Mouse (Mus musculus) heart, postnatal 25 days (tissue): ENCODE measurements around the gene Fam47e. TPM values are rescaled to one million over a fixed set of nuclear protein-coding genes. Genes with fewer than 3 reads are reported as not detected.
A peak's percentile ranks its signal among the peaks of the same experiment; 100 is the strongest.

Experiments used
- DNase-seq: peaks from one replicate; pipeline ENCODE4 v3.0.0; 2022; ENCODE audit warnings: low spot score
- intact Hi-C: fragments of 180-260 bp; cut with DNase I; formaldehyde crosslinking; loops from one replicate; pipeline ENCODE4 v1.15.1; 2025
- total RNA-seq, 2 experiments: library from RNA; stranded (reverse); gene quantifications; 2 replicates each; pipeline ENCODE4 v1.2.3; 2021

The Fam47e gene
- total RNA-seq, 2 experiments from 2014 or later, result not detected

DNA sequence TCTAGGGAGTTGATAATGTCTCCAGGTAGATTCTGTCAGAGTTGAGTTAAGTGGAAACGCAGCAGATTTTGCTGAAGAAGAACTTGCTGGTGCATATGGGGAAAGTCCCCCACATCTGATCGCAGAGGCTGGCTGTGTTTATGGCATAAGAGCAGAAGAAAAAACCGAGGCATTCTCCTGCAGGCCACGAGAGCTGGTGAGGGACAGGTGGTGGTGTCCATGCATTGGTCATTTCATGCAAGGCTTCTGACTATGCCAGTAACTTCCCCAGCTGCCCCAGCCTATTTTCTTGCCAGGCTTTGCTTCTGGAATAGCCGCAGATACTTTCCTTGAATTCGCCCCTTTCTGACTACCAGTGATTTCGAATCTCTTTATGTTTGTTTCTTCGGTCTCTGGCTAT, 42.0 kb downstream of the Fam47e start:
- DNase-seq, result no peak
- intact Hi-C loops, result no loop called here

DNA sequence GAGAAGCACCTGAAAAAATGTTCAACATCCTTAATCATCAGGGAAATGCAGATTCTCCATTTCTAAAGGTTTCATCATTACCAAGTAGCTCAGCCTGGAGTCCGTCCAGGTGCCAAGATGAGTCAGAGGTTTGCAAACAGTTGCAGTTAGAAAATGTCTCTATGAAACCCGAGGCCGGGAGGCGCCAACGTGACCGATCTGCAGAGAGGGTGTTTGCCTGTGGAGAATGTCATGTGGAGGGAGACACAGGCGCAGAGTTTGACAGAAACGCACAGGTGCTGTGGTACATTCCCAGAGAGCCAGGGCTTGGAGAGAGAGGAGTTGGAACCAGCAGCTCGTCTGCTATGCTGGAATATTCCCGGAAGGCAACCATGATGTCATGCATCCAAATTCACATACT, 44.2 kb downstream of the Fam47e start:
- intact Hi-C loops, result no loop called here
- DNase-seq, result no peak

DNA sequence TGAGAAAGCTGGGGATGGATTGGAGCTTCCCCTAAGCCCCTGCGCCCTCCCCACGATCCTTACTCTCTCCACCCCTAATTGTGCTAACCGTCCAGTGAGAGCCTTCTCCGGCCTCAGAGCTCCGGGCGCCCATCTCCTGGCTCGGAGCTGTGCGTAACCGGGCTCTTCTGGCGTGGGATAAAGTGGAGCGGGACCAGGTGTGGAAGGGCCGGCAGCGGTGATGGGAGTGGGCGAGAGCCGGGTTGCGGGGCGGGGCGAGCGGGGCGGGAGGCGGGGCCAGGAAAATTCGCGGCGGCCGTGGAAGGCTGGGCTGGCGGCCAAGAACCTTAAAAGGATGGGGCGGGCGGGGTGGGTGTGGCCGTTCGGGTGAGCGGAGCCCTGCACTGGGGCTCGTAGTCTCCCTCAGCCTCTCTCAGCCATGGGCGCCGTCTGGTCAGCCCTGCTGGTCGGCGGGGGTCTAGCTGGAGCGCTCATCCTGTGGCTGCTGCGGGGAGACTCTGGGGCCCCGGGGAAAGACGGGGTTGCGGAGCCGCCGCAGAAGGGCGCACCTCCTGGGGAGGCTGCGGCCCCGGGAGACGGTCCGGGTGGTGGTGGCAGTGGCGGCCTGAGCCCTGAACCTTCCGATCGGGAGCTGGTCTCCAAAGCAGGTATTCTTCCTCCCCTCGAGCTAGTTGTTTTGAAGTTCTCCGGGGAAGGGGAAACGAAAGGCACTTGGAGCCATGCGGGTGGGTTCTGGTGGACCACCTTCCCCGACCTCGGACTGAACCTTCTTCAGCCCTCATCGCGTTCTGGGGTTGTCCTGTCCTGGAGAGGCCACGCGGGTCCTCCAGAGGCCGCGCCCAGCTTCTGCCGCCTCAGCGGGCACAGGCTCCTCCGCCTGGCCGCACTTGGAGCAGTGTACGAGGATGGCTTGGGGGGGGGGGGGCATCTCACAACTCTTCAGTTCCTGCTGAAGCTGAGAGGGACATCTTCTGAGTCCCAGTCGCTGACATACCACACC, 48.1 kb downstream of the Fam47e start, which contains the start of gene Stbd1:
Stbd1 (plus strand) TSS at position 351 of the 1,000 bp plus-strand sequence.
- peak; percentile 9 for DNase-seq
- intact Hi-C loops, result no loop called here

DNA sequence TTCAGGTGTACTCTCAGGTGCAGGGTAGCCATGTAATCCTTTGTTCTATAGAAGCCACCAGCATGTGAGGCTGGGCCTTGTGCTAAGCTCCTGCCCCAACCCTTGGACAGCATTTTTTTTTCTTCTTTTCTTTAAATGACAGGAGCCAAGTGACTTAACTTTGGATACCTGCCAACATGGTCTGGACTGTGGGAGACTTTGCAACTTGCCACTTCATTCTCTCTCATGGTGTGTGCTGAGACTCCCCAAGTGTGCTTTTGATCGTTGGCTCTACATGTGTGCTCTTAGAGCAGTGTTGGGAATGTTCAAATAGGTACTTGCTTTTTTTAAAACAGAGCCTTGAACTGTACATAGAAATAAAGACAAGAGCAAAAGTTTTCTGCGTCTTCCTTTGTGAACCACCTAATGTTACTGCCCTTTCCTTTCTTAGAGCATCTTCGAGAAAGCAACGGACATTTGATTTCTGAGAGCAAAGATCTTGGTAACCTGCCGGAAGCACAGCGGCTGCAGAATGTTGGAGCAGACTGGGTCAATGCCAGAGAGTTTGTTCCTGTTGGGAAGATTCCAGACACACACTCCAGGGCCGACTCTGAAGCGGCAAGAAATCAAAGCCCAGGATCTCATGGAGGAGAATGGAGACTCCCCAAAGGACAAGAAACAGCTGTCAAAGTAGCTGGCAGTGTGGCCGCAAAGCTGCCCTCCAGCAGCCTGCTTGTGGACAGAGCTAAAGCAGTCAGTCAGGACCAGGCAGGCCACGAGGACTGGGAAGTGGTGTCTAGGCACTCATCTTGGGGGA, 49.8 kb downstream of the Fam47e start:
- intact Hi-C loops, result no loop called here

DNA sequence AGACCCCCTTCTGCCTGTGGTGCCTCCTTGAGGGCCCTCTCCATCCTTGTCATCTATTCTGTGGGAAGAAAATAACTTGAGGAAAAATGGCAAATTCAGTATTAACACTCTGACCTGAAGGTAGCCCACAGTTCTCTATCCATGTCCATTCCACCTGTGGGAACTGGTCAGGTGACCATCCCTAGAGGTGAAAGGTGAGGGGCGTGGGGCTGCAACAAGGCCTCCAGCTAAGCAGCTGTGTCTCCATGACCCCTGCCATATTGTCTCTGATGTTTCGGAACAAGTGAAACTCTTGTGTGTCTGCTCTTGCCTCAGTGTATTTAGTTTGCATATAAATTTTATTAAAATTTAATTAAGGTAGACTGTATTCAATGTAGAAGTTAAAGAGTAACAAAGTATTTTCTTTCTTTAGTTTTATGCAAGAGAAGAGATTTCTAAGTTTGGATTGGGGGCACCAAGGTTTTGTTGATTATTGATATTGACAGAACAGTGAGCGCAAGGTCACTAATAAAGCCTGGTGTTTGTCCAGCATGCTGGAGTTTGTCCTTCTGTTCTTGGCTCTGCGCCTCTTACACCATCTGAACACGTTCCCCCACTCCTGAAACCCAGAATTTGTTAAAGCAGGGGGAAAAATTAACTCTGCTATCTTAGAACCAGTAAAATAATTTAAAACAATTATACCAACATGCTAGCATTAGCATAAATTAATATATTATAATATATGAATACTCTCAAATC, 52.8 kb downstream of the Fam47e start:
- intact Hi-C loops, result no loop called here

More for the DNA sequence above, 49.8 kb downstream of the Fam47e start:
- no peak for DNase-seq

DNA sequence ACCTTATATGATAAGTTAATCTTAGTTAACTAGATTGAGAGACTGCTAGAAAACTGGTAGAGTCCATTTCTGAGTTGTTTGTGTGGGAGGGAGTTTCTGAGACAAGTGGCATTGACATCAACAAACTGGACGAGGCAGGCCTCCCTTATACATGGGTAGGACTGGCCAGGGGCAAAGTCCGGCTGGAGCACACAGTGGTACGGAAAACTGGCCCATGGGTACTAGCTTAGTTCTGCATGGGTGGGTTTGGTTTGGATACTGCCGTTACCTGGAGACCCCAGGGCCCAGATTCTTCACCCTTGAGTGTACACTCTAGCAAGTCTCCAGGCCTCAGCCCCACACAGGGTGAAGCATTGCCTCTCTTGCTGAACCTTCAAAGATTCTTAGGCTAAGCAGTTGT, 57.9 kb downstream of the Fam47e start:
- DNase-seq, result no peak

More for the DNA sequence above, 52.8 kb downstream of the Fam47e start:
- no peak for DNase-seq

DNA sequence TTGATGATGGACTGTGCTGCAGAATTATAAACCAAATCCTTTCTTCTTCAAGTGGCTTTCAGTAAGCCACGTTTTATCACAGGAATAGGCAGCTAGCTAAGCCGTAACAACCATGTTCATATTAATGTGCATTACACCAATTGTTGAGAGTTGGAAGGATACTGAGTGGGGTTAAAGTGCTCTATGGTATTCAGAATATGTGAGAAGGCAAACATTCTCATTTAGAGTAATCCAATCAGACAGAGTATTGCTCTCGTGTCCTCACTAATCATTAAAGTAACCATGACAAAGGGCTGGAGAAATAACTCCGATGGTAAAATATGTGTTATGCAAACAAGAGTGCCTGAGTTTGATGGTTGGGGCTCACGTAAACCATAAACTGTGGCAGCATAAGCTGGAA, 67.0 kb downstream of the Fam47e start:
- DNase-seq, result no peak
- intact Hi-C loops, result no loop called here

More for the DNA sequence above, 57.9 kb downstream of the Fam47e start:
- intact Hi-C loops, result no loop called here

DNA sequence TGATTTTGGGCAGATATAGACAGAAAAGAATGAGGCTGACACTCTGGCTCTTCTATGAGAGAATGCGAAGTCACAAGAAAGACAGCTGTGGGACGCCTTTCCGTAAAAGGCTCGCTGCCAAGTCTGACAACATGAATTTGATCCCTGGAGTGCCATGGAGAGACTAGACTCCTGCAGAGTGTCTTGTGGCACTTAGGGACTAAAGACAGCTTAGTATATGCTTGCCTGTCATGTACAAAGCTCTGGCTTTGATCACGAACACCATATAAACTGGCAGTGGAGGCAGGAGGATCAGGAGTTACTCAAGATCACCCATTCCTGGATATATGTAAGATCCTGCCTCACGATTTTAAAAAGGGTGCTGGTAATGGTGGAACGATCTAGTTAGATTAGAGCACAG, 73.0 kb downstream of the Fam47e start:
- DNase-seq, result no peak
- intact Hi-C loops, result no loop called here

DNA sequence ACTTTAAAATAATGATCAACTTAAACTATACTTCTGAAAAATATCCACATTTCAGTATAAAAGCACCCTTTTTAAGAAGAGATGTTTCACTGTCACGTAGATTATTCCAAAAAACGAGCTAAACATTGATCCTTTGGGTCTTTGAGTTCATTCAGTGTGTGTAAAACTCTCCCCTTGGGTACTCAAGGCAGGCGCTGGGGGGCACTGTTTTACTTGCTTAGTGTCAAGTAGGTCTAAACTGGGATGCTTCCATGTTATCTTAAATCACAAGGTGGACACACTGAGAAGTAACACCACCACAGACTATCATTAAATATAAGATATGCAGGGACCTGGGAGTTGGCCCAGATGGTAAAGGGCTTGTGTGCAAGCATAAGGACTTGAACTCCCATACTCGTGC, 78.7 kb downstream of the Fam47e start:
- DNase-seq, result no peak
- intact Hi-C loops, result no loop called here

DNA sequence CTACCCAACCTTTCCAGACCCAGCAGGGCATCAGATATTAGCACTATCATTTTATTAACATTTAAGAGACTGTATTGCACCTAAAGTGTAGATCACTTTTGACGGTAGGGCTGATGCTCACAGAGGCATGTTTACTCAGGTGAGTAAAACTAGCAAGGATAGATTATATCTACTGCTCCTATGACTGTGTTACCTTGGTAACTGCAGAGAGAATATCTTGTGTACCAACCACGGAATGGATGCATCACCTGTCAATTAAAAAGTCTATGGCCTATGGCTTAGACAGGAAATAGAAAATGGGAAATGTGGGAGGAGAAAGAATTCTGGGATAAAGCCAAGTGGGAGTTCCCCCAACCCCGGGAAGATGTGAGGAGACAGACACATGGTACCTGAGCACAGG, 80.0 kb downstream of the Fam47e start:
- intact Hi-C loops, result no loop called here
- DNase-seq, result no peak

DNA sequence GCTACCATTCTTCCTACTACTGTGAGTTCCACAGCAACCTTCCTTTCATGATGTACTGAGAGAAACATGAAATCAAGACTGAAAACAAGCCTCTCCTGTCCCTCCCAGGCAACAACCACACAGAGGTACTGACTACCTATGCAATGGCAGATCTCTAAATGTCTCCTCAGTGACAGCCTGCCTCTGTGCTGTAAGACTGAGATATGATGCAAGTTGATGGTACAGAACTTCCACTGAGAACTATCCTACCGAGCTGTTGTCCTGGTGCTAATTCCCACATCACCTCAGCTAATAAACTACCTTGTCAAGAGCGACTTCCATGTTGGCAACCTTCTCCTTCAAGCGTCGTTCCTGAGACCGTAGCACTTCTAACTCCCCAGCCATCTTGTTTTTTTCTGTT, 81.0 kb downstream of the Fam47e start:
- intact Hi-C loops, result no loop called here
- no peak for DNase-seq

DNA sequence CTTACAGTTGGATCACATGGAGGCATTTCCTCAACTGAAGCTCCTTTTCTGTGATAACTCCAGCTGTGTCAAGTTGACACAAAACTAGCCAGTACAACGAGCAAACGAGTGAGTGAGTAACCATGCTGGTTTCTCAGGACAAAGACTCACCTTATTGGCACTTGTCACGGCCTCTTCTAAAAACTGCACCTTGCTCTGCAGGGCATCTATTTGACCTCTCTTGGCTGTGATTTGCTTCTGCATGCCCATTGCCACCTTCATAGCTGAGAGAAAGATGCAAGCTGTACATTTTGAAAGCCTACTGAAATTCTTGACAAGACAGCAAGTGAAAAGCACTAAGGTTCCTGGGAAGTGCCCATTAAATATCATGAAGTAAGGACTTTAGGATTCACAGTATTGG, 86.0 kb downstream of the Fam47e start:
- intact Hi-C loops, result no loop called here
- no peak for DNase-seq

Other genes with a start within 250 kb of the Fam47e start
- gene Sdad1, start 244.6 kb upstream of the Fam47e start, total RNA-seq, result 10 to 100 TPM; 11.2 to 12.3 TPM
- 1 to 10 TPM; 1.7 to 2.6 TPM for gene Cxcl9, start 227.0 kb upstream of the Fam47e start, total RNA-seq
- gene Art3, start 223.2 kb upstream of the Fam47e start, total RNA-seq, result 100 to 1,000 TPM; 689 to 788 TPM
- gene Cxcl10, start 206.2 kb upstream of the Fam47e start, total RNA-seq, result not detected
- 10 to 100 TPM; 16.5 to 17.0 TPM for gene Nup54, start 119.8 kb upstream of the Fam47e start, total RNA-seq
- 10 to 100 TPM; 70.5 to 74.6 TPM for gene Scarb2, start 48.2 kb upstream of the Fam47e start, total RNA-seq
- 1 to 10 TPM; 1.2 to 1.5 TPM for gene Stbd1, start 48.0 kb downstream of the Fam47e start, total RNA-seq
- not detected for gene Ccdc158, start 120.2 kb downstream of the Fam47e start, total RNA-seq
- 10 to 100 TPM; 32.7 to 33.9 TPM for gene Shroom3, start 128.4 kb downstream of the Fam47e start, total RNA-seq